Mouse (Mus musculus): Measurements from ENCODE around the gene Slc22a3. TPM values are rescaled to one million over a fixed set of nuclear protein-coding genes. Genes with fewer than 3 reads are reported as not detected.

The Slc22a3 gene
- polyA plus RNA-seq, 1 experiment from 2014 or later: 0.65 TPM

- Histone ChIP-seq H3K4me1 (no peaks in the 10 kb centered on the region), H3K27me3 (replicated peaks) (no peaks in the 10 kb centered on the region), H3K4me2 (no peak overlapping the region), H3K36me3 (no peaks in the 10 kb centered on the region), H3K9ac (no peak overlapping the region), H3K27ac (no peak overlapping the region), H3K9me3 (no peaks in the 10 kb centered on the region), H3K4me3 (replicated peaks) (no peak overlapping the region)
- no peak for ATAC-seq (ENCODE audit: insufficient read depth, low FRiP score, low read depth)
- WGBS: 70% methylated on average over 4 of the region's 4 CpGs
These were observed 41.0 kb downstream of the Slc22a3 start for GRCm38 (mm10) chr17:12466501-12467000.

- H3K4me1 ChIP-seq: no peaks in the 10 kb centered on the region
- no peaks in the 10 kb centered on the region for H3K9me3 ChIP-seq
- no peak overlapping the region for H3K27ac ChIP-seq
- no peaks in the 10 kb centered on the region for H3K27me3 ChIP-seq (replicated peaks)
- no peak overlapping the region for H3K4me2 ChIP-seq
- H3K9ac ChIP-seq: no peak overlapping the region
- no peak for ATAC-seq (ENCODE audit: insufficient read depth, low FRiP score, low read depth)
- H3K4me3 ChIP-seq (replicated peaks): no peak overlapping the region
- no peaks in the 10 kb centered on the region for H3K36me3 ChIP-seq
These were observed 46.3 kb downstream of the Slc22a3 start for GRCm38 (mm10) chr17:12461168-12461567.

- no peaks in the 10 kb centered on the region for H3K4me1 ChIP-seq
- H3K27me3 ChIP-seq (replicated peaks): no peaks in the 10 kb centered on the region
- no peak for ATAC-seq (ENCODE audit: insufficient read depth, low FRiP score, low read depth)
- H3K36me3 ChIP-seq: no peaks in the 10 kb centered on the region
- no peak overlapping the region for H3K9ac ChIP-seq
- H3K4me3 ChIP-seq (replicated peaks): no peak overlapping the region
- H3K9me3 ChIP-seq: no peaks in the 10 kb centered on the region
- no peak overlapping the region for H3K27ac ChIP-seq
- no peak overlapping the region for H3K4me2 ChIP-seq
- WGBS: 80% methylated on average over 5 of the region's 5 CpGs
These were observed 52.2 kb downstream of the Slc22a3 start for GRCm38 (mm10) chr17:12455143-12455790.

DNA sequence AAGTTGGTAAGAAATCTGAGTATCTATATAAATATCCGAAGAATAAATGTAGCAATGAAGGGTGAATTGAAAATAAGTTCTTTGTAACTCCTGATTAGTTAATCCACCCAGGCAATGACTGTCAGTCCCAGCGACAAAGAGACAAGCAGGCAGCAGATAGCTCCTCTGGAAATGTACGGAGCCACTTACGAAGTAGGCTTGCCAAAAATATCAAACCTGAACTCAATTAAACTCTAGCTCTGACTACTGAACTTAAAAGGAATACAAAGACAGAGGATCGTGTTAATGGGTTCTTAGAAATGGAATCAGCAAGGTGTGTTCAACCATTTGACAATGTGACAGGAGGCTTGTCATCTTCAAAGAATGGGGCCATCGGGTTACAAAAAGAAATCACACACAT, 53.8 kb downstream of the Slc22a3 start:
- Histone ChIP-seq H3K9me3 (no peaks in the 10 kb centered on the region), H3K4me2 (no peak overlapping the region)
- no peak for ATAC-seq (ENCODE audit: insufficient read depth, low FRiP score, low read depth)

DNA sequence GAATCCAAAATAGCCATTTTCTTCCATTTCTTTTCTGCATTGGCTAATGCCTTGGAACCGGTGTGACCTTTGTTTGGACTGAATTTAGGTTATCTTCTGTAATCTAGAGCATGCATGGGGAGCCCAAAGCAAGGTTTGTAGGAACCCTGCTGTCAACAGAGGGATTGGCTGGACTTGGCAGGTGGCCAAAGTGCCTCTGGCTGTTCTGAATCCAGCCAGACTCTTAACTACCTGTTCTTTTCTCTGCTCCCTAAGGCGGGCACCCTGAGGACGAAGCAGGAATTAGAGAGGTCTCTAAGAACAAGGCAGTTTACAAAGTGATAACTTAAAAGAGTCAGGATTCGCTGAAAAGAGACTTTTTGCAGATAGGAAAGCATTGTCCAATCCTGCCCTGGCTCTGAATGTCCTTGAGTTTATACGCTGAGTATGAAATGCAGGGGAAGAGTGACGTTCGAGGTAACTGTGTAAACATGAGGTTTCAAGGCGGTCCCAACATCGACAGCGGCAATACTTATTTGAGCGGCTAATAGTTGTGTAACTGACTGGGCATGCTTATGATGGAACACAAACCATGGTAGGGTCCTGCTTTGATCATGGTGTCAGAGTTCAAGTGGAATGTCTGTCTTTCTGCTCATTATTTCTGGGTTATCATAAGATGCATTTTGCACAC, 54.5 kb downstream of the Slc22a3 start:
- H3K36me3 ChIP-seq: no peaks in the 10 kb centered on the region
- H3K27me3 ChIP-seq (replicated peaks): no peaks in the 10 kb centered on the region
- ATAC-seq (ENCODE audit: insufficient read depth, low FRiP score, low read depth): peak; percentile 76
- no peak overlapping the region for H3K4me3 ChIP-seq (replicated peaks)
- no peak overlapping the region for H3K9ac ChIP-seq
- H3K4me1 ChIP-seq: no peaks in the 10 kb centered on the region
- H3K27ac ChIP-seq: no peak overlapping the region
- WGBS: 49% methylated on average over 11 of the region's 11 CpGs
- no peak overlapping the region; the same call in 1 of the 2 replicates for H3K4me2 ChIP-seq
- H3K9me3 ChIP-seq: no peaks in the 10 kb centered on the region

More for the DNA sequence above, 53.8 kb downstream of the Slc22a3 start:
- Histone ChIP-seq H3K27me3 (replicated peaks) (no peaks in the 10 kb centered on the region), H3K27ac (no peak overlapping the region), H3K4me1 (no peaks in the 10 kb centered on the region), H3K36me3 (no peaks in the 10 kb centered on the region), H3K4me3 (replicated peaks) (no peak overlapping the region), H3K9ac (no peak overlapping the region)
- 84% methylated on average over 6 of the region's 6 CpGs for WGBS

DNA sequence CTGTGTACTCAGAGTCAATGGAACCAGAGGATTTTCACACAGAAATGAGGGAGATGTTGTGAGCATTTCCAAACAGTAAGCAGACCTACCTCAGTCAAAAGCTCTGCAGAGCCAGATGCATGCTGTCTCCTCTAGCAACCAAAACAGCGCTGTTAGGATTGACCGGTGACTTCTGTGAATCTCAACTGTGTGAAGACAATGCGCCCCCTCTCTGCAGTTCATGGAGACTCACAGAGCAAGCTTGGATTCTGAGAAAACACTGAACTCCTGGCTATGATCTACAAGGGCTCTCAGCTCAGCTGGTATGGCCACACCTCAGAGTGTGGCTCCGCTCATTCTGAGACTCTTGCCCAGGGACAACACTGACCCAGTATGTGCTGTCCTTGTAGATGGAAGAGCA, 56.3 kb downstream of the Slc22a3 start:
- no peak overlapping the region for H3K4me3 ChIP-seq (replicated peaks)
- no peaks in the 10 kb centered on the region for H3K27me3 ChIP-seq (replicated peaks)
- H3K4me1 ChIP-seq: no peaks in the 10 kb centered on the region
- H3K9me3 ChIP-seq: no peaks in the 10 kb centered on the region
- H3K27ac ChIP-seq: no peak overlapping the region
- 44% methylated on average over 4 of the region's 4 CpGs for WGBS
- ATAC-seq (ENCODE audit: insufficient read depth, low FRiP score, low read depth): no peak; the same call in 1 of the 2 replicates
- no peak overlapping the region for H3K4me2 ChIP-seq
- H3K9ac ChIP-seq: no peak overlapping the region
- H3K36me3 ChIP-seq: no peaks in the 10 kb centered on the region

GRCm38 (mm10) chr17:12444561-12444960, 62.9 kb downstream of the Slc22a3 start:
- Histone ChIP-seq H3K9ac (no peak overlapping the region), H3K27ac (no peak overlapping the region), H3K27me3 (replicated peaks) (no peaks in the 10 kb centered on the region), H3K4me2 (no peak overlapping the region), H3K9me3 (no peaks in the 10 kb centered on the region), H3K4me1 (no peaks in the 10 kb centered on the region), H3K36me3 (no peaks in the 10 kb centered on the region), H3K4me3 (replicated peaks) (no peak overlapping the region)
- WGBS: 63% methylated on average over 2 of the region's 2 CpGs
- no peak for ATAC-seq (ENCODE audit: insufficient read depth, low FRiP score, low read depth)

DNA sequence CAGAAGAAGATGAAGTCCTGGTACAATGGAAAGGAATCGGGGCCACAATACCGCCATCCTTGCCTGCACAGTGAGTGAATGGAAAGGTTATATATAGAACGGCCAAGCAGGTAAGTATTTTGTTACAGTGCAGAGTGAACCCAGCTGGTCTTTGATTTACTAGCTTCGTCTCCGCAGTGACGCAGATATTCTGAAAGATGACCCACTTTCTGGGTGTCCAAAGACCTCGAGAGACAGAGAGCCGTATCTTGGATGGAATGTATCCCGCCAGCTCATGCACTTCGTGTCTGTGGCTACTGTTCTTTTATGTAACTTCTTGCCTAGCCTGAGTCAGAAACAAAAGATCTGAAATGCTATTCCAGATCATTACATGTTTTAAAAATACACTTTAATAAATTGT, 69.7 kb downstream of the Slc22a3 start:
- no peaks in the 10 kb centered on the region for H3K9me3 ChIP-seq
- ATAC-seq (ENCODE audit: insufficient read depth, low FRiP score, low read depth): no peak
- no peak overlapping the region for H3K27ac ChIP-seq
- H3K9ac ChIP-seq: no peak overlapping the region
- 59% methylated on average over 10 of the region's 10 CpGs for WGBS
- no peaks in the 10 kb centered on the region for H3K4me1 ChIP-seq
- H3K36me3 ChIP-seq: no peaks in the 10 kb centered on the region
- H3K27me3 ChIP-seq (replicated peaks): no peaks in the 10 kb centered on the region
- H3K4me2 ChIP-seq: no peak overlapping the region
- H3K4me3 ChIP-seq (replicated peaks): no peak overlapping the region

DNA sequence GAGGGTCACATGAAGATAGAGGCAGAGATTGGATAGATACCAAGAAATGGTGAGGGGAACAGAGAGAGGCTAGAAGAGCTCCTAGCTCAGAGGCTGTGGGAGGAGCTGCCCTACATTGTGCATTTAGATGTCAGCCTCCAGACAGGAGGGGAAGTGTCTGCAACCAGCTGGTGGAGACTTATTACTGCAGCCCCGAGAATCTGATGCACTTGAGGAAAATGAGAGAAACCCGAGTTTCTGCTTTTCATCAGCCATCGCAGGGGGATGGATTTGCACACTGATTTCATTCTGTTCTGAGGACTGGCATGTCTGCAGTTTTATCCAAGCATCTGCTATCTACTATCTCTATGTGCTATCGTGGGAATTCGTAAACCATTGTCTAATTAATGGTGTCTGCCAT, 75.8 kb downstream of the Slc22a3 start:
- no peaks in the 10 kb centered on the region for H3K4me1 ChIP-seq
- H3K9me3 ChIP-seq: no peaks in the 10 kb centered on the region
- H3K4me2 ChIP-seq: no peak overlapping the region
- H3K9ac ChIP-seq: no peak overlapping the region
- ATAC-seq (ENCODE audit: insufficient read depth, low FRiP score, low read depth): peak; percentile 66; the same call in 1 of the 2 replicates
- WGBS: 35% methylated on average over 5 of the region's 5 CpGs
- H3K27ac ChIP-seq: peak overlapping the region; percentile 57
- no peaks in the 10 kb centered on the region for H3K27me3 ChIP-seq (replicated peaks)
- H3K36me3 ChIP-seq: no peaks in the 10 kb centered on the region
- H3K4me3 ChIP-seq (replicated peaks): no peak overlapping the region

DNA sequence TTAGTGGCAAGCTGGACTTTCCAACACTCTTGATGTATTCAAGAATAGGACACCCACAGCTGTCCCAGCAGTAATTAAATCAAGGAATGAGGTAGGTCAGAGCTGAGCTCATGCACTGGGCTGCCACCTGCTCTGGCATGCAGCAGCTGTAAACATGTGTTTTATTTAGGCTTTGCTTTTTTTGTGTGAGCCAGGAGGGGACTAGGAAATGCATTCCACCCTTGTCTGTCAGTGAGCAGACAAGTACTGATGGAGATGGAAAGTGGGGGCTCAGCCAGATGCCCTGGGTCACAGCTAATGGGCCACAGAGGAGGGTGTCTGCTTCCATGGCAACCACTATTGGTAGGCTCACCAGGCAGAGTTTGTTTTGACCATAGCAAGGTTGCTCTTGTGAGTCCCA, 79.1 kb downstream of the Slc22a3 start:
- no peak overlapping the region for H3K9ac ChIP-seq
- H3K4me2 ChIP-seq: no peak overlapping the region
- no peaks in the 10 kb centered on the region for H3K27me3 ChIP-seq (replicated peaks)
- no peaks in the 10 kb centered on the region for H3K36me3 ChIP-seq
- no peaks in the 10 kb centered on the region for H3K4me1 ChIP-seq
- H3K27ac ChIP-seq: no peak overlapping the region
- H3K9me3 ChIP-seq: no peaks in the 10 kb centered on the region
- H3K4me3 ChIP-seq (replicated peaks): no peak overlapping the region
- ATAC-seq (ENCODE audit: insufficient read depth, low FRiP score, low read depth): no peak

DNA sequence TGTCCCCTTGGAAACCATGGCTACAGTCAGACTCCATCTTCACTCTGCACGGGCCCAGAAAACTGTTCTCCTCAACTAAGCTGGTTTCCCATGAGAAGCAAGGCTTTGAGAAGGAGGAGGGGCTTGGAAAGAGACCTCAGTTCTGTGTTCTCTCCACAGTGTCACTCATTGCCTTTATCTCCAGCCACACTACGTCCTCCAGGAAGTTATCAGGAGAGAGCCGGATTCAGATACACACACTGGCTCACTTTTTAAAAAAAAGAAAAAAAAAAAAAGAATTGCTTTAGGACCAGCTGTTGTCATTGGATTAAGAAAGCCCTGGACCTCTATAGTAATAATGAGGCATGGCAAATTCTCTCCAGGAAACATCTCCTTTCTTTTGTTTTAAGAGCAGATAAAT, 80.3 kb downstream of the Slc22a3 start:
- H3K9ac ChIP-seq: no peak overlapping the region
- no peak overlapping the region for H3K4me3 ChIP-seq (replicated peaks)
- H3K27me3 ChIP-seq (replicated peaks): no peaks in the 10 kb centered on the region
- 49% methylated on average over 3 of the region's 3 CpGs for WGBS
- no peaks in the 10 kb centered on the region for H3K9me3 ChIP-seq
- no peak overlapping the region for H3K27ac ChIP-seq
- ATAC-seq (ENCODE audit: insufficient read depth, low FRiP score, low read depth): no peak
- H3K4me2 ChIP-seq: no peak overlapping the region
- H3K36me3 ChIP-seq: no peaks in the 10 kb centered on the region
- H3K4me1 ChIP-seq: no peaks in the 10 kb centered on the region

DNA sequence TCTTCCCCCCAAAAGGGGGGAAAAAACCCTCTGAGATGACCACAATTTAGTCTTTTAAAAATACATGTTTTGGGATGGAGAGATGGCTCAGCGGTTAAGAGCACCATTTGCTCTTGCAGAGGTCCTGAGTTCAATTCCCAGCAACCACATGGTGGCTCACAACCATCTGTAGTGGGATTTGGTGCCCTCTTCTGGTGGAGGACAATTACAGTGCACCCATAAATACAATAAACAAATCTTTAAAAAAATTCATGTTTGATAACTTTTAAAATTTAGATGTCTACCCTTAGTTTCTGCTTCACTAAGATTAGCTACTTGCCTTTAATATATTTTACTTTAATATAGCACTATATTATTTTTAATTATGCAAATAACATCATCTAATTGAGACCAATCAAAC, 85.4 kb downstream of the Slc22a3 start:
- 82% methylated on average over 1 of the region's 1 CpGs for WGBS
- Histone ChIP-seq H3K9me3 (no peaks in the 10 kb centered on the region), H3K27me3 (replicated peaks) (no peaks in the 10 kb centered on the region), H3K4me1 (no peaks in the 10 kb centered on the region), H3K36me3 (no peaks in the 10 kb centered on the region), H3K4me2 (no peak overlapping the region), H3K27ac (no peak overlapping the region), H3K9ac (no peak overlapping the region), H3K4me3 (replicated peaks) (no peak overlapping the region)
- no peak for ATAC-seq (ENCODE audit: insufficient read depth, low FRiP score, low read depth)
